Mouse (Mus musculus): ENCODE measurements around the gene Patl2.

DNA sequence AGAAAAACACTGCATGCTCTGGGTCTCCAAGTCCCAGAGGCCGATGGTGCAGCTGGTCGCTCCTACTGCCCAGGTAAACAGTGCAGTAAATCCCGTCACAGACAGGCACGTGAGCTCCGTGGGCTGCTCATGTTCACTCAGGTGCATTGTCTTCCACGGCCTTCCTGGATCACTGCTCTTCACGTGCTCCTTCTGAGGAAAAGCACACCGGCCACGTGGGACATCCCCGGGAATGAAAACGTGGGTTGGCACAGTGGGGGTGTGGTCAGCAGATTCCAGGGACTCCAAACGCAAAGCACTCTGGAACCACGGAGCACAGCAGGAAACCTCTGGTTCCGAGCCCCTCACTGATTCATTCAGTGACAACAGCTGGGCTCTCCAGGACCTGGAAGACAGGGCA is 77.9 kb downstream of the Patl2 start:
- no peak for TF ChIP-seq CTCF (IDR thresholded peaks at IDR 0.05; ENCODE audit: low read depth)
- TF ChIP-seq EP300 (IDR thresholded peaks at IDR 0.05; ENCODE audit: low read depth), result no peak

Data from heart, postnatal 0 days (tissue).